Mouse (Mus musculus) liver, embryonic 13.5 days (tissue): ENCODE data around the gene Ampd3. TPM values are rescaled to one million over a fixed set of nuclear protein-coding genes. Genes with fewer than 3 reads are reported as not detected.

Source experiments
- ATAC-seq: fragments of 200-750 bp; cut with Nextera tagmentation; 2 replicates; pipeline ENCODE4 v1.8.0; 2017; ENCODE audit warnings: low read depth, mild to moderate bottlenecking, moderate number of reproducible peaks, moderate library complexity
- DNase-seq: peaks from one replicate; pipeline ENCODE4 v3.0.0; 2022
- H3K27ac ChIP-seq: fragments of 300-500 bp; sonication (generic); 2 replicates; pipeline ENCODE4 v1.5.1; 2015; ENCODE audit warnings: moderate library complexity, mild to moderate bottlenecking, inconsistent platforms
- H3K27me3 ChIP-seq: fragments of 300-500 bp; sonication (generic); 2 replicates; pipeline ENCODE4 v1.6.1; 2015; ENCODE audit warnings: mild to moderate bottlenecking, inconsistent platforms
- H3K36me3 ChIP-seq: fragments of 300-500 bp; sonication (generic); 2 replicates; pipeline ENCODE4 v1.6.1; 2015; ENCODE audit warnings: mild to moderate bottlenecking, inconsistent platforms
- H3K4me1 ChIP-seq: fragments of 300-500 bp; sonication (generic); replicated peaks from 2 replicates; pipeline ENCODE4 v1.6.1; 2015; ENCODE audit warnings: inconsistent platforms
- H3K4me2 ChIP-seq: fragments of 300-500 bp; sonication (generic); 2 replicates; pipeline ENCODE4 v1.6.1; 2015; ENCODE audit warnings: inconsistent platforms, mild to moderate bottlenecking, moderate library complexity
- H3K4me3 ChIP-seq: fragments of 300-500 bp; sonication (generic); replicated peaks from 2 replicates; pipeline ENCODE4 v1.5.1; 2015; ENCODE audit warnings: mild to moderate bottlenecking, inconsistent platforms
- H3K9ac ChIP-seq: fragments of 300-500 bp; sonication (generic); 2 replicates; pipeline ENCODE4 v1.6.1; 2015; ENCODE audit warnings: mild to moderate bottlenecking, inconsistent platforms
- H3K9me3 ChIP-seq: fragments of 300-500 bp; sonication (generic); replicated peaks from 2 replicates; pipeline ENCODE4 v1.6.1; 2016; ENCODE audit warnings: inconsistent platforms
- WGBS: fragments of 180-500 bp; shearing (Covaris S2); methylation state at CpG from one replicate; pipeline ENCODE4 v1.1.7; 2015; ENCODE audit not compliant: insufficient replicate concordance; 5-methylcytosine and 5-hydroxymethylcytosine counted together
- polyA plus RNA-seq: library from polyadenylated mRNA; unstranded; fragments of >200 nt; fragmentation: Nextera tagmentation; extraction: Ambion mirVana; gene quantifications from 2 replicates; pipeline ENCODE4 v1.2.1, GENCODE M21; 2015

Gene Ampd3
- polyA plus RNA-seq, 1 experiment from 2014 or later, result 26.2 TPM

- no peaks in the 10 kb centered on the region for H3K27me3 ChIP-seq
- no peaks in the 10 kb centered on the region for H3K36me3 ChIP-seq
- ATAC-seq, result no peak
- no peak overlapping the region for H3K9ac ChIP-seq
- no peaks in the 10 kb centered on the region for H3K4me1 ChIP-seq
- no peak overlapping the region for H3K27ac ChIP-seq
- H3K4me3 ChIP-seq, result no peak overlapping the region
- H3K4me2 ChIP-seq, result no peak overlapping the region
- DNase-seq, result no peak
- H3K9me3 ChIP-seq, result peaks cover 3% of the 10 kb centered on the region; the same call in 1 of the 2 replicates
- WGBS, result 53% methylated on average over 2 of the region's 2 CpGs
Measured at GRCm38 (mm10) chr7:110740188-110740587, 27.8 kb upstream of the Ampd3 start.

- no peak overlapping the region for H3K4me3 ChIP-seq
- H3K4me1 ChIP-seq, result no peaks in the 10 kb centered on the region
- H3K9ac ChIP-seq, result no peak overlapping the region
- no peaks in the 10 kb centered on the region for H3K27me3 ChIP-seq
- H3K27ac ChIP-seq, result no peak overlapping the region
- 65% methylated on average over 5 of the region's 5 CpGs for WGBS
- DNase-seq (no peak), ATAC-seq (no peak)
- no peaks in the 10 kb centered on the region for H3K36me3 ChIP-seq
- H3K9me3 ChIP-seq, result 0 out of 2 replicates have a peak, but pooled peaks cover 3% of the 10 kb centered on the region
- H3K4me2 ChIP-seq, result no peak overlapping the region
Measured at GRCm38 (mm10) chr7:110742022-110742421, 26.0 kb upstream of the Ampd3 start.

GRCm38 (mm10) chr7:110746087-110746562 lies 21.9 kb upstream of the Ampd3 start:
- ATAC-seq, result no peak
- DNase-seq, result no peak
- Histone ChIP-seq H3K9me3 (peaks cover 3% of the 10 kb centered on the region; the same call in 1 of the 2 replicates), H3K4me2 (no peak overlapping the region), H3K4me1 (no peaks in the 10 kb centered on the region), H3K27ac (no peak overlapping the region), H3K36me3 (no peaks in the 10 kb centered on the region), H3K27me3 (0 out of 2 replicates have a peak, but pooled peaks cover 2% of the 10 kb centered on the region), H3K9ac (no peak overlapping the region), H3K4me3 (no peak overlapping the region)
- 69% methylated on average over 5 of the region's 5 CpGs for whole genome bisulfite sequencing

DNA sequence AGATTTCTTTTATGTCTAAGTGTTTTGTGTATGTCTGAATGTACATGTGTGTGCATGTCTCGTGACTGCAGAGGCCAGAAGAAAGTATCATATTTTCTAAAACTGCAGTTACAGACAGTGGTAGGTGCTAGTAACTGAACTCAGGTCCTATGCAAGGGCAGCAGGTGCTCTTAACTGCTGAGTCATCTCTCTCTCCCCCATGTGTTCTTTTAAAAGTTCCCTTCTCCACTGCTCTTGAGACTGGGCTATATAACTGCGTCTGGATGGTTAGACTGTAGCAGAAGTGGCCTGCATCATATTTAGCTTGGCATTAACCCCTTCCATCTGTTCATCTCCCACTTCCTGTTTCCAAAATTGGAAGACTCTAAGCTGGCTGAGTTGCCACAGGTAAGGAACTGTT lies 21.2 kb upstream of the Ampd3 start:
- H3K27me3 ChIP-seq, result 0 out of 2 replicates have a peak, but pooled peaks cover 2% of the 10 kb centered on the region
- H3K9me3 ChIP-seq, result peaks cover 3% of the 10 kb centered on the region; the same call in 1 of the 2 replicates
- no peaks in the 10 kb centered on the region for H3K36me3 ChIP-seq
- 42% methylated on average over 2 of the region's 2 CpGs for WGBS
- H3K4me1 ChIP-seq, result no peaks in the 10 kb centered on the region
- H3K4me2 ChIP-seq, result no peak overlapping the region
- no peak overlapping the region for H3K9ac ChIP-seq
- ATAC-seq, result no peak
- DNase-seq, result no peak
- no peak overlapping the region for H3K27ac ChIP-seq
- no peak overlapping the region for H3K4me3 ChIP-seq

DNA sequence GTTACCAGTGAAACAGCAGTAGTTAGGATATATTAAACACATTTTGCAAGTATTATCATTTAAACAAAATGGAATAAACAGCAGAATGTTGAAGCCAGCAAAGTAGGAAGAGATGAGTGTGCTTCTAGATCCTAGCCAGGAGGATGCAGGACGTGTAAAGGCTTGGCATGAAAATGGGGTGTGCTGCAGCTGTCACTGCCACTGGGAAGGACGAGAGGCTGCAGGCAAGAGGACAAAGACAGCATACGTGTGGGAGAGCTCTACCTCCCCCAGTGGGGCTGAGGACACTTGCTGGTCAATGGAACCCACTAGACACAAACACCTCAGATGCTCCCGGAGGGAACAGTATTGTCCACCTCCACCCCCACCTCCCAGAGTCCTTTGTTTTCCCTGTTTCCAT lies 17.2 kb upstream of the Ampd3 start:
- Histone ChIP-seq H3K9me3 (peaks cover 3% of the 10 kb centered on the region; the same call in 1 of the 2 replicates), H3K9ac (no peak overlapping the region), H3K36me3 (no peaks in the 10 kb centered on the region), H3K27me3 (0 out of 2 replicates have a peak, but pooled peaks cover 6% of the 10 kb centered on the region), H3K4me3 (no peak overlapping the region), H3K4me2 (no peak overlapping the region), H3K27ac (no peak overlapping the region), H3K4me1 (no peaks in the 10 kb centered on the region)
- DNase-seq (no peak), ATAC-seq (no peak)
- 57% methylated on average over 4 of the region's 4 CpGs for WGBS

DNA sequence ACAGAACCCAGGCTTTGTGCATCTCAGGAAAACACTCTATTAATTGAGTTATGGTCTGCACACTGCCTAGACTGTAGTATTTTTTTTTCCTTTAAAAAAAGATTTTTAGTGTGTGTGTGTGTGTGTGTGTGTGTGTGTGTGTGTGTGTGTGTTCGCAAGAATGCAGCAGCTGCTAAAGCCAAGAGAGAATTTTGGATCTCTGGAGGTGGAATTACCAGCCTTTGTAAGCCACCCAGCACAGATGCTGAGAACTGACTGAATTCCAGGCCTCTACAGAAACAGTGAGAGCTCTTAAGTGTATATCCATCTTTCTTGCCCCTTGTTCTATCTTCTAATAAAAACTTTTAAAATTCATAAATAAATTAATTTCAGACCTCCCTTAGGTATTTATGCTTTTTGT lies 16.4 kb upstream of the Ampd3 start:
- Histone ChIP-seq H3K27ac (no peak overlapping the region), H3K9ac (no peak overlapping the region), H3K9me3 (peaks cover 3% of the 10 kb centered on the region; the same call in 1 of the 2 replicates), H3K27me3 (0 out of 2 replicates have a peak, but pooled peaks cover 6% of the 10 kb centered on the region), H3K4me3 (no peak overlapping the region), H3K36me3 (no peaks in the 10 kb centered on the region), H3K4me2 (no peak overlapping the region), H3K4me1 (no peaks in the 10 kb centered on the region)
- WGBS, result 73% methylated on average over 1 of the region's 1 CpGs
- ATAC-seq, result no peak
- no peak for DNase-seq

GRCm38 (mm10) chr7:110753310-110753709 lies 14.7 kb upstream of the Ampd3 start:
- Histone ChIP-seq H3K4me1 (no peaks in the 10 kb centered on the region), H3K36me3 (no peaks in the 10 kb centered on the region), H3K4me3 (no peak overlapping the region), H3K9me3 (peaks cover 3% of the 10 kb centered on the region; the same call in 1 of the 2 replicates), H3K27ac (no peak overlapping the region), H3K4me2 (no peak overlapping the region), H3K27me3 (0 out of 2 replicates have a peak, but pooled peaks cover 6% of the 10 kb centered on the region), H3K9ac (no peak overlapping the region)
- ATAC-seq (no peak), DNase-seq (no peak)
- WGBS, result 63% methylated on average over 1 of the region's 1 CpGs

DNA sequence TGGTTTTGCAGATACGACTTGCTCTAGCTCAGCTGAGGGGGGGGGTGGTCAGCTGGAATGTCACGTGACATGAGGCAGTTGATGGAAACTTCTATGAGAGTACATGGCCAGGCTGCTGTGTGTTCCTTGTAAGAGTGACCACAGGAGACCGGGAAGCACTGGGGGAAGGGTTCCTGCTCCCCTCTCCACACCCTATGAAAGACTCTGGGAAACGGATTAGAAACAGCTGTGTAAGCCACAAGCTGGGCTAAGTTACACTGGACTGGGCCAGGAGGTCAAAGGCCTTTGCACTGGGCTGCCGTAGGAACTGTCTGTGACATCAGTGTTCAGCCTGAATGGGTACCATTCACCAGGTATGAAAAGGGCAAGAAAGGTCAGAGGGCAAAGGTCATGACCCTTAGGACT lies 14.1 kb upstream of the Ampd3 start:
- WGBS, result 43% methylated on average over 5 of the region's 5 CpGs
- Histone ChIP-seq H3K4me1 (no peaks in the 10 kb centered on the region), H3K9me3 (peaks cover 3% of the 10 kb centered on the region; the same call in 1 of the 2 replicates), H3K27ac (no peak overlapping the region), H3K9ac (no peak overlapping the region), H3K36me3 (no peaks in the 10 kb centered on the region), H3K27me3 (0 out of 2 replicates have a peak, but pooled peaks cover 6% of the 10 kb centered on the region), H3K4me2 (no peak overlapping the region), H3K4me3 (no peak overlapping the region)
- ATAC-seq (no peak), DNase-seq (no peak)

DNA sequence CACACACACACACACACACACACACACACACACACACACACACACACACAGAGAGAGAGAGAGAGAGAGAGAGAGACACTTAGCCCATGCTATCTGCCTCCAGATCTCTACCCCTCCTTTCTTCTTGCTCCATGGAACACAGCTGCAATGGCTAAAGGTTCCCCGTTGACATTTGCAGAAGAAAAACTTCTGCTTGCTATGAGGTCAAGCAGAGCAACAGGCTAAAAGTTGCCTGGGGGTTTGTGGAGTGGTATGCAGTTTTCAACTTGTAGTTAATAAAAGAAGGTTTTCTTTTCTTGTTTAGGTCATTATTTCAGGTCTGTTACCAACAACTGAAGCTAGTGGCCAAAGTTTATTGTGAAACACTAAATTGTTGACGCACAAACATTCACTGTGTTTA lies 11.6 kb upstream of the Ampd3 start:
- H3K9ac ChIP-seq, result no peak overlapping the region
- no peak overlapping the region for H3K4me3 ChIP-seq
- no peak for DNase-seq
- no peaks in the 10 kb centered on the region for H3K9me3 ChIP-seq
- H3K27me3 ChIP-seq, result 0 out of 2 replicates have a peak, but pooled peaks cover 4% of the 10 kb centered on the region
- no peaks in the 10 kb centered on the region for H3K36me3 ChIP-seq
- WGBS, result 46% methylated on average over 2 of the region's 2 CpGs
- H3K4me1 ChIP-seq, result no peaks in the 10 kb centered on the region
- ATAC-seq, result no peak
- no peak overlapping the region for H3K27ac ChIP-seq
- no peak overlapping the region for H3K4me2 ChIP-seq

GRCm38 (mm10) chr7:110762605-110763180 lies 5.3 kb upstream of the Ampd3 start:
- Histone ChIP-seq H3K4me1 (peaks cover 2% of the 10 kb centered on the region), H3K36me3 (no peaks in the 10 kb centered on the region), H3K9ac (no peak overlapping the region), H3K27ac (no peak overlapping the region), H3K9me3 (no peaks in the 10 kb centered on the region), H3K4me2 (no peak overlapping the region), H3K27me3 (peaks cover 20% of the 10 kb centered on the region), H3K4me3 (no peak overlapping the region)
- DNase-seq, result no peak
- WGBS, result 71% methylated on average over 5 of the region's 5 CpGs
- no peak for ATAC-seq

GRCm38 (mm10) chr7:110768451-110769064 lies 552 bp downstream of the Ampd3 start:
- Histone ChIP-seq H3K4me1 (peaks cover 60% of the 10 kb centered on the region), H3K27ac (peak overlapping the region; percentile 98)

More at GRCm38 (mm10) chr7:110768451-110769064, 552 bp downstream of the Ampd3 start:
- peak overlapping the region; percentile 72 for H3K4me3 ChIP-seq
- H3K4me2 ChIP-seq, result peak overlapping the region; percentile 98
- no peaks in the 10 kb centered on the region for H3K36me3 ChIP-seq
- 2% methylated on average over 56 of the region's 61 CpGs for WGBS
- peak overlapping the region; percentile 81 for H3K9ac ChIP-seq
- no peaks in the 10 kb centered on the region for H3K9me3 ChIP-seq
- peak; percentile 43 for ATAC-seq
- DNase-seq, result no peak
- peaks cover 26% of the 10 kb centered on the region for H3K27me3 ChIP-seq
